Mouse (Mus musculus) megakaryocyte, adult 5-6 weeks (primary cell): ENCODE measurements at regions not wholly inside any gene's neighbourhood (a gene's known extent, or its start where the extent isn't known, plus 50 kb on each side); places are given as distances from the start of the nearest gene placed in this dataset.
"Not testable (repeated sequence)": the region's sequence is repeated elsewhere in the genome, so short reads cannot be mapped to it uniquely, and the experiment has no call there.

ENCODE experiments used
- ATAC-seq: 2 replicates; pipeline ENCODE4 v1.8.0; 2016; ENCODE audit warnings: mild to moderate bottlenecking, inconsistent platforms; ENCODE audit not compliant: poor library complexity, severe bottlenecking

GRCm38 (mm10) chr12:45287759-45288158 lies 213.2 kb upstream of the Stxbp6 start:
- no peak for ATAC-seq

- ATAC-seq = no peak
Observed at GRCm38 (mm10) chr12:45256309-45256708, 181.8 kb upstream of the Stxbp6 start.

DNA sequence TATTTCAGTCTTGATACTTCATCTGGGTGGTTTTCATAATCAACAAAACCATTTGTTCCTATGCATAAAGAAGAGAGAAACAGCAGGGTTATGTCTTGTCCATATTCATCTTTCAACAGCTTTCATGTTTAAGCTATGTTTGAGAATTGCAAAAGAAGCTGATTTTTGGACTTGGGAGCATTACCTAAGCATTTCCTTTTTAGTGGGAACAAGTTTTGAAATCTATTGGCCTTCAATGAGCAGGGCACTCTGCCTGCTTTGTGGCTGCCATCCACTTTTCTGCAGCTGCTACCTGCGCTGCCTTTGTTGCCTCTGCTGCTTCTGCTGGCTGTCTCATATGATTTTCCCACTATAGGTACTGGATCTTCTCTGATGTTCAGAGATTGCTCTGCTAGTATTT lies 136.6 kb upstream of the Stxbp6 start:
- ATAC-seq = no peak

GRCm38 (mm10) chr12:45195304-45195920 lies 120.9 kb upstream of the Stxbp6 start:
- no peak for ATAC-seq

GRCm38 (mm10) chr12:45187149-45187548 lies 112.6 kb upstream of the Stxbp6 start:
- ATAC-seq = peak; percentile 70

DNA sequence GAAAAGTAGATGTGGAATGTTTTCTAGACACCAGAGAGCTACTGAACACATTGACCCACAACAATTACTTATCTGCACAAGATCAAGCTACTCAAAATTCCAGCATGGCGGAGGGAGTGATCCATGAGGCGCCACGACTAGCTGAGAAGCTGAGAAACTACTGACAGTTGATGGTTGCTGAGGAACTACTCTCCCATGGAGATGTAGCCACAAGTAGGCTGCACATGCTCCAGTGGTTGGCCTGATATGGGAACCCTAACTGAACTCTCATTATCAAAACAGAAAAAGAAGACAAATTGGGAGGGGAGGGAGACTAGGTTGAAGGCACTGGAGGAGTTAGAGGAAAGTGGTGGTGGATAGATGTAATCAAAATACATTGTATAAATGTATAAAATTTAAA lies 110.0 kb upstream of the Stxbp6 start:
- ATAC-seq = no peak

- no peak for ATAC-seq
Observed at GRCm38 (mm10) chr12:45177454-45177853, 102.9 kb upstream of the Stxbp6 start.

GRCm38 (mm10) chr12:45175259-45175658 lies 100.8 kb upstream of the Stxbp6 start:
- peak; percentile 89 for ATAC-seq

- ATAC-seq = peak; percentile 83
Observed at GRCm38 (mm10) chr12:45171927-45172642, 97.6 kb upstream of the Stxbp6 start.

- ATAC-seq = peak; percentile 77
Observed at GRCm38 (mm10) chr12:45162011-45162410, 87.5 kb upstream of the Stxbp6 start.

DNA sequence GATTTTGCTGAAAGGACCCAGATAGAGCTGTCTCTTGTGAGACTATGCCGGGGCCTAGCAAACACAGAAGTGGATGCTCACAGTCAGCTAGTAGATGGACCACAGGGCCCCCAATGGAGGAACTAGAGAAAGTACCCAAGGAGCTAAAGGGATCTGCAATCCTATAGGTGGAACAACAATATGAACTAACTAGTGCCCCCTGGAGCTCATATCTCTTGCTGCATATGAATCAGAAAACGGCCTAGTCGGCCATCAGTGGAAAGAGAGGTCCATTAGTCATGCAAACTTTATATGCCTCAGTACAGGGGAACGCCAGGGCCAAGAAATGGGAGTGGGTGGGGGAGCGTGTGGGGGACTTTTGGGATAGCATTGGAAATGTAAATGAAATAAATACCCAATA lies 87.1 kb upstream of the Stxbp6 start:
- ATAC-seq = not testable (repeated sequence)

- ATAC-seq = no peak
Observed at GRCm38 (mm10) chr12:45158986-45159385, 84.5 kb upstream of the Stxbp6 start.

- no peak for ATAC-seq
Observed at GRCm38 (mm10) chr12:45137438-45138018, 63.0 kb upstream of the Stxbp6 start.

GRCm38 (mm10) chr12:45133415-45133814 lies 58.9 kb upstream of the Stxbp6 start:
- ATAC-seq = no peak

DNA sequence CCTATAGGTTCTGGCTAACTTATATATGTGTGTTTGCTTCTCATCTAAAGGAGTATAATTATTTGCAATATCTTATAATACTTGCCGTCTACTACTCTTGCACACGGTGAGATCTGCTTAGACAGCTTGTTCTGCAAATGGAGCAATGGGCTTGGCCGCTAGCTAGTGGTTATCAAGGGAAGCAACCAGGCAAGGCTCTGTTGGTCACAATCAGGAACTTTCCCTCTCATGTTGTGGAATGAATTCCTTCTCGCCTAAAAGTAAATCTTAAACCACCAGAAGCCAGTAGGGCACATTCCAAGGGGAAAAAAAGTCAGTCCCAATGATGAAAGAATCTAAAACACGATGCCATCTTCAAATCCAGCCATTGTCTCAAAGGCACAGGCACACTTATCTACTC lies 56.6 kb upstream of the Stxbp6 start:
- no peak for ATAC-seq

DNA sequence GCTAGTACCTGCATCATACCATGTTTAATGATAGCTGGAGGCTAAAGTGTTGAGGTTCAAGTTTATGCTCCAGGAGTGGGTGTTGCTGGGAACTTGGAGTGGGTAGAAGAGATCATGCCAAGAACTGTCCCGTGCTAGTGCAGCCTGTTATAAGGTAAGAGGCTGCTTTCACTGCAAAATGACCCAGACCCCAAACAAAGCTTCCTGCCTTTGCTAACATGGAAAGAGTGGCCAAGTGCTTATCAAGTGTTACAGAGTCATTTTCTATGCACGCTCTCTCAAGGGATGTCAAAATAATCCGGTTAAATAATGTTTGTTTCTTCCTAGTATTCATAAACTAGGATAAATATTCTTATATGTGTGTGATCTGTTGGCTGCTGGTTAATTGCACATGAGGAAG lies 51.4 kb upstream of the Stxbp6 start:
- no peak for ATAC-seq
